Mouse (Mus musculus) T-helper 1 cell (primary cell): ENCODE results near the gene Hoxa1.

Experiments used
- in situ Hi-C: fragments of 300-600 bp; cut with MboI, MseI; formaldehyde crosslinking; loops from one replicate; pipeline ENCODE4 v1.15.1; 2025; ENCODE audit warnings: high pct_unique_total_duplicates

Gene Hoxa1

DNA sequence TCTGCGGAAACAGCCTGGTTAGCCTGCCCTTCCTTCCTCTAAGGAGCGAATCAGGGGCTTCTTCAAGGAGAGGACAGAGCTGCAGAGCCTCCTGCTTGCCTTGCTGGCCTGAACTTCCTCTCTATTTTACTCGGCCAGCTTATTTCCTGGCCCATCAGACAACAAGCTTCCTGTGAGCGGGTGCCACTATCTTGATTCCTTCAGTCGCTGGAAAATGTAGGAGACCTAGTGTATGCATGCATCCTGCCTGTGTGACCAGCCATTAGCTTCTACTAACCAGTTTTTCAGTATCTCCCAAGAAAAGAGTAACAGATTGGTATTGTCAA lies 12.7 kb upstream of the Hoxa1 start:
- in situ Hi-C loops, result no loop called here

DNA sequence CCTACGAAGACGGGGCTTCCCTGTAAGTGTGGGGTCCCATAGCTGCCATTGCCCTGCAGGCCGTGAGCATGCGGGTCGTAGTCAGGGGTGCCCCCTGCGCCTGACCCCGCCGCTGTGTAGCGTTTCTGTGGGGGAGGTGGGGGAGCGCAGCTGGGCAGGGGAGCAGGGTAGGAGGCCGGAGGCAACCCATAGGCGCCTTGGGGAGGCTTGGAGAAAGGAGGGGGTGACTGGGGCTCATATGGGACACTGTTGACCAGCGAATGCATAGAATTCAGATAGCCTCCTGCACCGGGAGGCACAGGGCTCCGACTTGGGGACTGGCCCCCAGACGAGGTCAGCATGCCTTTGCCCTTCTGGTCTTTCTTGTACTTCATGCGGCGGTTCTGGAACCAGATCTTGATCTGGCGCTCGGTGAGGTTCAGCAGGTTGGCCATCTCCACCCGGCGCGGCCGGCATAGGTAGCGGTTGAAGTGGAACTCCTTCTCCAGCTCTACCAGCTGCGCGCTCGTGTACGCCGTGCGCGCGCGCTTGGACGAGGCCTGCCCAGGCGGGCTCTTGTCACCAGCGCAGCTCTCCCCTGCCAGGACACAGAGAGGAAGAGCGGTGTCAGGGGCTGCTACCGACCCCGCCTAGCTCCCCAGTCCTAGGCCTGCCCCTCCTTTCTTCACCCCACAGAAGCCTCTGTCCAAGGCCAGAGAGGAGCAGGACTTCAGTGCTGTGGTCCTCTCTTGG lies 12.2 kb upstream of the Hoxa1 start:
- in situ Hi-C loops, result no loop called here

DNA sequence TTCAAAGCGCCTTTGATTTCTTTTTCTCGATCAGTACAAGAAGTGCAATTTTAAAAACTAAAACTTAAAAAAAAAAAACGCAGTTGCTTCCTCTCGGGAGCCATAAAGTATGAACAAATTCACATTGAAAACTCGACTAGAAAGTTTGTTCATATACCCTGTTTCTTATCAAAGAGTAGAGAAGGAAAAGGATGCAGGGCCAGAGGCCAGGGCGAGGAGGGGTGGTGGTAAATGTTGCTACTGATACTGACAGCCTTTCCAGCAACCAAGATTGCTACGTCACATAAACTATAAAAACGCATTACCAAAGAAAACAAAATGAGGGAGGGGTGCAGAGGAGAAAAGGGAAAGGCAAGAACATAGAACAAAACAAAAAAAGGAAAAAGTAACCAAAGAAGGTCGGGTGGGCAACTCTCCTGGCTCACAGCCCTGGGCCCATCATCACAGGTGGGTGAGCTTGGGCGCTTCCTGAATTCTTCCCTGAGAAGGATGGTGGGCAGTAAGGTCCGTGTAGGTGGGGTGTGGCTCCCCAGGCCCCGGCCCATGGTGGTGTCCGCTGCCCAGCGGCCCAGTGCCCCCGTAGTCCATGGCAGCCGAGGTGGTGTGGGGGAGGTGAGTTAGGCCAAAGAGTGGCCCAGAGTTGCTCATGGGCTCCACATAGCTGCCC lies 11.5 kb upstream of the Hoxa1 start:
- in situ Hi-C loops, result no loop called here

DNA sequence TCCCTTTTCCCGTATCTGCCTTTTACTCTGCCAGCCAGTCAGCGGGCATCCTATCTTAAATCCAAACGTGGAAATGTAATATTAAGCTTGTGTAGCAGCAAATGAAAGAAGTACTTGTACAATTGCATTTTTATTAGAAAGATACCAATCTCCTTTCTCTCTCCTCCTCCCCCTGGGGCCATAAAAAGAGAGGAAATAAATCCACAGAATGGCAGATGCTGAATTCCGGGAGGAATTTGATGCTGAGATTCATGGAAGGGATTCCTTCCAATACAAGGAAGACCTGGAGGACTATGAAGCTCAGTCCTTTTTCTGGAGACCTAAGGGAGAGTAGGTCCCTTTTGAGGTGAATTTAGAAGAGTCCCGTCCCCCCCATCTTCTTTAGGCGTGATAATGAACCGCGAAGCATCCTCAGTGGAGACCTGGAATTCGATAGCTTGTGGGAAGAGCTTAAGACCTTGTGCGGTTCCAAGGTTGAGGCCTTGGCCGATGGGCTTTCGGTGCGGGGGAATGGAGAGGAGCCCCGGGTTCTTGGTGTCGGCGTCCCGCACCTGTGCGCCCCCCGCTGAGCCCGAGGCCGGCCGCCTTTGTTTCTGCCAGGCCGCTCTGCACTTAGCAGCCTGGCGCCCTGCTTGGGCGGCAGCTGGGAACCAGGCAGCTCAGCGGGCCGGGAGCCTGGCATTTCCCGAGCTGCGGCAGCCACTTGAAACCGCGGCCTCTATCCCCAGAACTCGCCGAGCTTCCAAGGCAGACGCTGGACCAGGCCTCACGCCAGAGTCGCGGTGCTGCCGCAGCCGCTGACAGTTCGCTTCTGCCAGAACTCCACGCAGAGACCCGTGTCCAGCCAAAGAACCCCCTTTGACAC lies 10.3 kb upstream of the Hoxa1 start:
- in situ Hi-C loops, result no loop called here

DNA sequence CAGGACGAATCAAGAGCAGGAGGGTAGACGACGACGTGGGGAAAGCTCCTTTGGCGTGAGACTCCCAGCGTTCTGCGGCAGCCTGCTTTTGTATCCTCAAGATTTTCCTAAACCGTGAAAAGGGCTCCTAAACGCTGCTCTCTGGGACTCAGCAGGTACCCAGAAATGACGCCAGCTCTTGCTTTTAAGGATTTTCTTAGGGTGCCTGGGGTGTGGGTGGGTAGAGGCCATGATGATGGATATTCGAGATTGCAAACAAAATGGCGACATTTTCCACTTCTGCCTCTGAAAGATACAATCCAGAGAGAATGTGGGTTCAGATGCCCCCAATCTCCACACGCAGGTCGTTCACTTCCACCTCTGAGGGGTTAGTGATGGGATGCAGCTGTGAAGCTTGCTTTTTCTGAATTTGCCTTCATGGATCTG lies 9.6 kb upstream of the Hoxa1 start:
- in situ Hi-C loops, result no loop called here

DNA sequence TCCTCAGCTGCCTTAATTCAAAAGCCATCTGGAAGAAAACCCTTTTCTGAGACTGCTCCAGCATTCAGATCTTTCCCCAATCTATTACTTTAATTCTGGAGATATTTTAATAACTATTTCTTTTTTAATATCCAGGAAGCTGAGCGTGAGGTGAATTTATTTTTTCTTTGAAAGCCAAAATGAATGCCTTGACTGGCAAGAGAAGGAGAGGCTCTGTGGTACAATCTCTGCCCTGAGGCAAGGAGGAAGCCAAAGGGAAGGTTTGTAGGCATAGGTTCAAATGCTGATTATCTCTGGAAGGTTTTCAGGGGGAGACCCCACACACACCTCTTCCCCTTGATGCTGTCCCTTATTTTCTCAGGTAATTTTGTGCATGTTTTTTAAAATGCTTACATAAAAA lies 9.1 kb upstream of the Hoxa1 start:
- in situ Hi-C loops, result no loop called here

DNA sequence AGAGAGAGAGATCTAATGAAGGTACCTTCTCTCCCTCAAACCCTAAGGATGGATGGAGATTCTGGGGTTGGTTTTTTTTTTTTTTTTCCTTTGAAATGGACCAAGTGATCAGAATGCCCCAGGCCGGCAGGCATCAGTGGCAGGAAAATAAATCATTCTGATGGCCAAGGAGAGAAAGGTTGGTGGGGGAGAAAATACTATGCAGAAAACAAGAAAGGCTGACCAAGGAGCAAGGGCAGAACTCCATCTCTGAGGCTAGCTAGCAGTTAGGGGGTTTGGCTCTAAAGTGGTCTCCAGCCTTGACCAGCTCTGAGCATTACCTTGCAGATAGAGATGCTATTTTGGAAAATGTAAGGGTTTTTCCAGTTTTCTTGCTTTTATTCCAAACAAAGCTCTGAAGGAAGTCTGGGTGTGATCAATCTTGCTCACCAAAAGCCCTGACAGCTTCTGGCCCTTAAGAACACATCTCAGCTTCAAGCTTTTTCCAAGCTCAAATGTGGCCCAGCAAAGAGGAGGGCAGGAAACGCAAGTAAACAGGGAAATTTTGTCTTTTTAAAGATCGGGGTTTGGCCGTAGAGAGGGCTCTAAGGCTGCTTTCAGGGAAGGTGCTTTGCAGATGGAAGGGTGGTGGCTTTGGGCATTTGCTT lies 8.4 kb upstream of the Hoxa1 start:
- in situ Hi-C loops, result no loop called here

DNA sequence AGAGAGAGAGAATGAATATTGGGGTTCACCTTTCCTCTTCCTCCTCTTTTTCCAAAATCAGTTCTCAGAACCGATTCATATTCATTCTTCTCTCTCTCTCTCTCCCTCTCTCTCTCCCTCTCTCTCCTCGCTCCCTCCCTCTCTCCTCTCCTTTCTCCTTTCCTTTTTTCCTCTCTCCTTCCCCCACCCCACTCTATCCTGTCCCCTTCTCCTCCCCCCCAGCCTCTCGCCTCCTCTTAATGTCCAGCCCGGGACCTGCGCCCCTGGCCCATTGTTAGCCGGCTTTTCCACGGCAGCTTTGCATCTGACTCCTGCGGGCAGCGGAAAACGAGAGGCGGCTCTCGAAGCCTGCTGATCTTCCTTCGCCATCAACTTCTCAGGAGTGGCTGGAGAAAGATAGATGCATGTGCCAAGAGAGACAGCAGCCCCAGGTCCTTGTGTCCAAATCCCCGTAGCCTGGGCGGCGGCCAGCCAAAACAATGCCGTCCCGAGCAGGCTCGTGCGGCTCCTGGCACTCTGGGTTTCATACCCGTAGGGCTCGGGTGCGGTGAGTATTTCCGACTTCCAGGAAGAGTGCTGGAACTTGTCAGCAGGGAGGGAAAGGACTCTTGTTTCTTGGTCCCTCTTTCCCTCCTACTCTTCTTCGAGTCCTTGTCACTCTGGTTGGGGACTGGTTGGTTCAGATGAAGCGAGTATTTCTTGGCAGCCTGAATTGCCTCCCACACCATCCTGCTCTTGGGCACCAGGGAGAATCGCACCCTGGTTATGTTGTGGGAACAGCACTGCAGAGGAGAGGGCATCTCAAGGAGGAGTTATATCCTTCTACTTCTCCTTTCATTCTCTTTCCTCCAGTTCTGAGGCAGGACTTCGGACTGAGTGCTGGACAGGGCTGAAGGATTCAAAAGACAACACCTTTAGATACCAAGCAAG lies 7.6 kb upstream of the Hoxa1 start:
- in situ Hi-C loops, result no loop called here

DNA sequence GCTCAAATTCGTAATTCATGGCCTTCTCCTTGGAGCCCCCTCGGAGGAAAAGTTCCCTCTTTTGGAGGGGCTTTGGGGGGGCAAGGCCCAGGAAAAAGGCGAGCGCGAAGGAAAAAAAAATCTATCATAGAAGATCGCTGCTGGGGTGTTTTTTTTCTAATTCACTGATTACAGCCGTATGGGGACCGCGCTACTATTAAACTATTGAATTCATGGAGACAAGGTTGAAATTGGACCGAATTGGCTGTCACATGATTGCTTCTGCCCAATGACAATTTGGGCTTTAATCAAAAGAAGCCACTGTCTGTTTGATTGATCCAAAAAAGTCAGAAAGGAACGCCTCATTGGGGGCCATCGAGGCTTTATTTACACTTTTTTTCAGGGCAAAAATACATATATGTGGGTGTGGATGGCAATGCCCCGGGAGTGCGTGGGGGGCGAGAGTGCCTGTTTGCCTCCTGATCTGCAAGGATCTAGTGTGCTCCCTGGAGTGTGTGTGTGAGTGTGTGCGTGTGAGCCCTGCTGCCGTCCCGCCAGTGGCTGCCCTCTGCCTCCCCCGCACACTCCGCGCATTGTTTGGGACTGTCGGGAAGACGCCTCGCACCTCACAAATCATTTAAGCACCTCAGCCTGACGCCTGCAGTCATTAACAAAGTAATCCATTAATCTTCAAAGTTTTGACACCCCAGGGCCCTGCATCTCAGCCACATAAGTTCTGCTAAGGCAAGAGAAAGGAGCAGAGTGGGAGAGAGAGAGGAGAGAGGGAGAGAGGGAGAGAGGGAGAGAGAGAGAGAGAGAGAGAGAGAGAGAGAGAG lies 6.7 kb upstream of the Hoxa1 start, which contains the start of gene Hoxa2:
Gene Hoxa2, minus strand, starts transcription at position 206 of the 815 bp plus-strand sequence.
- in situ Hi-C loops, result no loop called here

DNA sequence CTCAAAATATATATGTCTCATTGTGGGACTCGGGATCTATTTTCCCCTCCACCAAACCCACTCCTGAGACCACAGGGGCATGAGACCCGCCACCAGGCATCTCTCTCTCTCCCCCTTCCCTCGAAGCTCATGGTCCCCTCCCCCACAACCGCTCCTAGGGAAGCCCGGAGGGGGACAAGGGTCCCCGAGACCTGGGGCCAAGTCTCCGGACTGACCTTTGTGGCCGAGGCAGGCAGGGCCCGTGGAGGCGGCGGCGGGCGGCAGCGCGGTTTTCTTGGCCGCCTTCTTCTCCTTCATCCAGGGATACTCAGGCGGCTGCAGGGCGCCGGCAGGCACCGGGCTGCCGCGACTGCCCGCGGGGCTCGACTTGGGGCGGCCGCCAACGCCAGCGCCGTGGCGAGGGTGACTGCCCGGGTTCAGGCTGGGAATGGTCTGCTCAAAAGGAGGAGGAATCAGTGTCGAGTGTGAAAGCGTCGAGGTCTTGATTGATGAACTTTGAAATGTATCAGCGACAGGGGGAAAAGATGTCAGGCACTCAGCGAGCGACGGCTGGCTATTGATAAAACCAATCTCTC lies 6.0 kb upstream of the Hoxa1 start:
- in situ Hi-C loops, result no loop called here

DNA sequence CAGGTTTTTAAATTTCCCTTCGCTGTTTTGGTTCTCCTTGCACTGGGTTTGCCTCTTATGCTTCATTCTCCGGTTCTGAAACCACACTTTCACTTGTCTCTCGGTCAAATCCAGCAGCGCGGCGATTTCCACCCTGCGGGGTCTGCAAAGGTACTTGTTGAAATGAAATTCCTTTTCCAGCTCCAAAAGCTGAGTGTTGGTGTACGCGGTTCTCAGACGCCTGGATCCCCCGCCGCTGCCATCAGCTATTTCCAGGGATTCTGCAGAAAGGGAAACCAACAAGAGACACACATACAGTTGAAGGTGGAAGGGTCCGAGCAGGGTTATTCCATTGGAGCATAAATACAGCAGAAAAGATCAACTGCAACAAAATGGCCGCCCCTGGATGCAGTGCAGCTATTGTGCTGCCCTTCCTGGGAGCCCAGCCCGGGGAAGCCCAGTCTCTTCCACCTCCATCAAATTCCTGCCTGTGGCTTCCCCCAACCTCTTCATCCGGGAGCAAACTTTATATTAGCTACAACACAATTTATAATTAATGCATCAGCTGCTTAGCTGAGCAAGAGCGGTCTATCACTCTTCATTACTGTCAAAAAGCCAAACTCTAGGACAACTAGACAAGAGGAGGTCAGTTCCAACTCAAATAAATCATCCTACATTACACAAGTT lies 5.4 kb upstream of the Hoxa1 start:
- in situ Hi-C loops, result no loop called here

DNA sequence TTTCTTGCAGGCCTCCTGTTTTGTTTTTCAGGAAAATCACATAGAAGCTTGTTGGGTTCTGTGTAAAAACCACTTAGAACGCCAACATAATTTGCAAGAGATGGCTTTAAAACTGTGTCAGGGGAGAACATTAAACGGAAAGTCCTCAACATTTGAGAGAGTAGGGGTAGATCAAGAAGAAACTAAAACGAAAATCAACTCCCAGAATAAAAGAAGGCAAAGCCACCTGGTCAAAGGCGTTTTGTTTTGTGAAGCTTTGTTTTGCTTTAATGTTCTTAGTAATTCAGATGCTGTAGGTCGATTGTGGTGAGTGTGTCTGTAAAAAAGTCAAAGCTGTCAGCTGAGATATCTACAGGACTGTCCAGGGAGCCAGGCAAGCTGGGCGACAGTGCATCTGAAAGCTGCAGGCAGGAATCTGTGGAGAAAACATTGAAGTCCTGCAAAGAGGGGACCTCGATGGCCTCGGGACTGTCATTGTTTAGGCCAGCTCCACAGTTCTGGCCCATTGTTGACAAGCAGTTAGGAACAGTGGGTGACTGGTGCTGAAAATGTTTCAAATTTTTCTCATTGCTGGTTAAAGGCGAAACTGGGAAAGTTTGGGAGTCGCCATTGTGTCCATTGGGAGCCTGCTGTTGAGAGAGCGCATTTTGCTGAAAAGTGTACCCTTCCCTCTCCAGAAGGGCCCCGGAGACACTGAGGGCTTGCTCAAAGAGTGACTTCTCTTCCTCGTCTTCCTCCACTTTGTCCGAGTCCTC lies 4.7 kb upstream of the Hoxa1 start:
- in situ Hi-C loops, result no loop called here

DNA sequence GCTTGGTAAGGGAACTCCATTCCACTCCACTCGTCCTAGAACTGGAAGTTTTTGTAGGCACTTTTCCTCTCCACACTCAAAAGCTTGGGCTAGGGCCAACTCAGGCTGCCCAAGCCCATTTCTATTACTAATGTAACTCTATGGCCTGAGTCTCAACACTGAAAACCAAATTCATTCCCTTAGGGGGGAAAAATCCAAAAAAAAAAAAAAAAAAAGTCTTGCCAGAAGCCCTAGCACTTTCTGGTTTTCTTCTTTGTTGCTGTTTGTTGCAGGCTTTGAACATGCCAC lies 3.9 kb upstream of the Hoxa1 start:
- in situ Hi-C loops, result no loop called here

DNA sequence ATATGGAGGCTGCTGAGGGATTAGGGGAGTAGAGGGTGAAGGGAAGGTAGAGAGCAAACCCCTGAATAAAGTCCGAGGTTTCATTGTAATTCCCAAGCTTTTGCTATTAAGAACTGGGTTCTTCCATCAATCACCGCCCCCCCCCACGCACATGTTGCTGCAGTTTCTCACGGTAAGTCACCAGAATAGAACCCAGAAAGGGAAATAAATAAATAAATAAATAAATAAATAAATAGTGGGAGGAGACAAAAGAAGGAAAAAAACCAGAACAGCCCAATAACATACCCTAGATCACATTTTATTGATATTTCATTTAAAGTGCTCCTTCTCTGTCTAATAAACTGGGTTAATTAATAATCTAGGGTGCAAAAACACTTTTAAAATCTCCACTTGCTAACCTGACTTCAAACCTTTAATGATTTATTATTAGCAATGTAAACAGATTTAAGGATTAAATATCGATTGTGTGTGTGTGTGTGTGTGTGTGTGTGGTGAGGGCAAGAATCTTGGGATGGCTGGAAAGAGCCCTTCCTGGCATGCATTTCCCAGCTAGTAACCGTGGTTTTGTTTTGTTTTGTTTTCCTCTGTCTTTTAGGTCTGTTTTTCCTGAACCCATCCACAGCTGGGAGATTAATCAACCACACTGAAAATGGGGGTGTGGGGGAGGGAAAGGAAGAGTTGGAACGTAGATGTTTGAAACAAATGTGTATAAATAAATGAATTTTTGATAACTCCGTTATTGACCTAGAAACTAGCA lies 3.4 kb upstream of the Hoxa1 start:
- in situ Hi-C loops, result no loop called here

DNA sequence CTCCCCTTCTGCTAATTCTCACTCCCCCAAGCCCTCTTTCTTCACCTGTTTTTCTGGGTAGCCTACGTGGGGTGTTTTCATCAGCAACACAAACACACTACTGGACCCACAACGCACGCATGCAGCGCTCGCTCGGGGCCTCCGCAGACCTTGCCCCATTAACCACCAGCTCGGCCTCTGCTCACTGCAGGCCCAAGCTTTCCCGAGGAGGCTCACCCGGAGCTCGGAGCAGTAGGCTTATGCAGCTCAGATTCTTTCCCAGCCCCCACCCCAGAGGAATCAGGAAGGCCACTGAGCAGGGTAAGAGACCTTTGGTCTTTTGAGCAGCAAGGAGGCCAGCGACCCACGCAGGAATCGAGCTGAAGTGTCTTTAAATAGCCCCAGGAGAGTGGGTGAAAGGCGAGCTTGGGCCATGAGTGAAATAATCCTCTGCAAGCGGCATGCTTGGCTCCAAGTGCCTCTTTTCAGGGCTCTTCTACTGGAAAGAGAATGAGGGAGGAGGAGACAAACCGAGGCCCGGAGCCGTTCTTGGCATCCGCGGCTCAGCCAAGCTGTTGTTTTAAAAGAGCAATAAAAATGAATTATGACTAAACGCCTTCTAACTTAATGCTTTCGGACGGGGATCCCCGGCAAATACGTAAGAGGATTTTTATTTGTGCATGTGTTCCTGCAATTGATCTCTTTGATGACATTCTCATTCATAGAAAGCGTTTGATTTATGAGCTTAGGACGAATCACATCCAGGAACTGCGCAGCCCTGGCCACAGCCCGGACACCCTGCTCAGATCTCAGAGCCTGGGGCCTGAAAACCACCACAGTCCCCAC lies 2.6 kb upstream of the Hoxa1 start:
- in situ Hi-C loops, result no loop called here

DNA sequence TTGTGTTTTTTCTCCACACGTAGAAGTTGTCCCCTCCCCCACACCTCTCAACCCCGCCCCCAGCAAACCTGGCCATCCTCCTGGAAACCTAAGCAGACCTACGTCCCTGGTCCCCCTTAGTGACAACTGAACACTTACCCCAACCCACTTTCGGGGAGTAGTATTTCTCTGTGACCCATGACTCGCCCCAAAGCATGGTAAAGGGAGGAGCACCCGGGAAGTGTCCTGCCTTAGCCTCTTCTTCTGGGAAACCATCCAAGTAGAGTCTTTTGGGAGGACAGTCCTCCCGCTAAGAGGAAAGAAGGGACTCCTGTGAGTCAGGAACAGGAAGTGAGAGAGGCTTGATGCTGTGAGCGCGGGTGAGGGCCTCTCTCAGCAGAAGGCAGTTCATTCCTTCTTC lies 1.9 kb upstream of the Hoxa1 start:
- in situ Hi-C loops, result no loop called here

DNA sequence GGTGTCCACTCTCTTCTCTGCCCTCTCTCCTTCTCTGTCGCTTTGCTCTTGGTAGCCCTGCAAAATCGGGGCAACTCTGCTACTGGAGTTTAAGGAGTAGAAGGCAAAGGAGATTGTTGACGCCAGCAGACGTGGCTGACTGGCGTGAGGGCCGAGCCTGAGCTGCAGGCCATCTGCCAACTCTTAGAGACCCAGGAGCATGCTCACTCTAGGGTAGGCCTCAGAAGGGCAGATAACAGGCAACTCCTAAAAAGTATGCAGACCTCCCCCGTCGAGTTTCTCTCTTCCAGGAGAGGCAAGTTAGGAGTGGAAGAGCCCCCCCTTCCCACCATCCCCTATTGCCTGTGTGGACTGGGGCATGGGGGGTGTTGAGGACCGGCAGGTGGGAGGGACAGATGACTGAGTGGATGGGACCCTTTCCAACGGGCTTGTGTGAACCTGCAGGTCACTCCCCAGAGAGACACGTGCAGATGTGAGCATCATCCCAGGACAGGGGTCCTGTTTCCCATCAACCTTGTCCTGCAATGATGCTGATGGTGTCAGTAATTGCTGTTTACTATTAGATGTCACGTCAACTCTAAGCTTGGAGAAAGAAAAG lies 1.1 kb upstream of the Hoxa1 start:
- in situ Hi-C loops, result no loop called here
